Mouse (Mus musculus) neural tube, embryonic 11.5 days (tissue): ENCODE data around the gene Hps5. TPM values are rescaled to one million over a fixed set of nuclear protein-coding genes. Genes with fewer than 3 reads are reported as not detected.
"Not testable (repeated sequence)": the region's sequence is repeated elsewhere in the genome, so short reads cannot be mapped to it uniquely, and the experiment has no call there.

Experiments
- ATAC-seq: fragments of 200-750 bp; cut with Nextera tagmentation; 2 replicates; pipeline ENCODE4 v1.8.0; 2017; ENCODE audit warnings: moderate number of reproducible peaks, mild to moderate bottlenecking, moderate TSS enrichment, moderate library complexity; ENCODE audit not compliant: insufficient read depth, low FRiP score, low TSS enrichment
- DNase-seq: peaks from one replicate; pipeline ENCODE4 v3.0.0-alpha.2; 2015; ENCODE audit warnings: low spot score
- H3K27ac ChIP-seq: fragments of 300-500 bp; sonication (generic); 2 replicates; pipeline ENCODE4 v1.5.1; 2014; ENCODE audit warnings: low read depth, mild to moderate bottlenecking, low read length
- H3K27me3 ChIP-seq: fragments of 300-500 bp; sonication (generic); 2 replicates; pipeline ENCODE4 v1.6.1; 2014; ENCODE audit warnings: mild to moderate bottlenecking, low read length, mixed read lengths; ENCODE audit not compliant: control insufficient read depth, insufficient read depth
- H3K36me3 ChIP-seq: fragments of 300-500 bp; sonication (generic); 2 replicates; pipeline ENCODE4 v1.6.1; 2014; ENCODE audit warnings: mild to moderate bottlenecking, low read length, moderate library complexity, mixed read lengths; ENCODE audit not compliant: control insufficient read depth, insufficient read depth
- H3K4me1 ChIP-seq: fragments of 300-500 bp; sonication (generic); 2 replicates; pipeline ENCODE4 v1.6.1; 2014; ENCODE audit warnings: low read length, mixed read lengths; ENCODE audit not compliant: control insufficient read depth, insufficient read depth
- H3K4me2 ChIP-seq: fragments of 300-500 bp; sonication (generic); 2 replicates; pipeline ENCODE4 v1.6.1; 2014; ENCODE audit warnings: low read depth, mild to moderate bottlenecking, moderate library complexity
- H3K4me3 ChIP-seq: fragments of 300-500 bp; sonication (generic); 2 replicates; pipeline ENCODE4 v1.5.1; 2014; ENCODE audit warnings: low read depth, low read length
- H3K9ac ChIP-seq: fragments of 300-500 bp; sonication (generic); 2 replicates; pipeline ENCODE4 v1.6.1; 2014; ENCODE audit warnings: mild to moderate bottlenecking, low read length
- H3K9me3 ChIP-seq: fragments of 300-500 bp; sonication (generic); 2 replicates; pipeline ENCODE4 v1.6.1; 2016; ENCODE audit warnings: low read length; ENCODE audit not compliant: control insufficient read depth
- WGBS: fragments of 180-500 bp; shearing (Covaris S2); extraction: QIAGEN DNeasy Blood & Tissue Kit; methylation state at CpG from one replicate; pipeline ENCODE4 v1.1.7; 2014; 5-methylcytosine and 5-hydroxymethylcytosine counted together
- polyA plus RNA-seq: library from polyadenylated mRNA; unstranded; fragments of >200 nt; fragmentation: Nextera tagmentation; extraction: Ambion mirVana; gene quantifications from 2 replicates; pipeline ENCODE4 v1.2.1, GENCODE M21; 2014

Hps5 gene
- polyA plus RNA-seq, 1 experiment from 2014 or later, result 18.0 TPM

DNA sequence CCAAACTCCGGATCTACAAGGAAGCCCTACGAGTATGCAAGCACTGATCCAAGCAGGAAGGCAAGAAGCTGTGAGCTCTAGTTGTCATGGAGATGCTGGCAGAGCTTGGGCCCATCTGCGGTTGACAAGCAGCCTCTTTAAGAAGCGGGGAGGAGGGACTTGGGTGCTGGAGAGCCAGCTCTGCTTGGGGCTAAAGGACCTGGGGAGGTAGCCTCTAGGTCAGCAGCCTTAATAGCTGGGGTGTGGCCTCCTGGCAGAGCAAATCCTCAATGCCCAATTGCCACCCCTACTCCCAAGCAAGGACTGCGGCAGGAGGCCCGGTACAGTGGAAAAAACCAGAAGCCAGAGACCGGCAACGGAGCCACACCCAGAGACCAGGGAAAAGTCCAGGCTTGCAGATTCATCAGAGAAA is 43.0 kb upstream of the Hps5 start:
- H3K4me1 ChIP-seq, result peaks cover 6% of the 10 kb centered on the region
- WGBS, result 10% methylated on average over 8 of the region's 8 CpGs

DNA sequence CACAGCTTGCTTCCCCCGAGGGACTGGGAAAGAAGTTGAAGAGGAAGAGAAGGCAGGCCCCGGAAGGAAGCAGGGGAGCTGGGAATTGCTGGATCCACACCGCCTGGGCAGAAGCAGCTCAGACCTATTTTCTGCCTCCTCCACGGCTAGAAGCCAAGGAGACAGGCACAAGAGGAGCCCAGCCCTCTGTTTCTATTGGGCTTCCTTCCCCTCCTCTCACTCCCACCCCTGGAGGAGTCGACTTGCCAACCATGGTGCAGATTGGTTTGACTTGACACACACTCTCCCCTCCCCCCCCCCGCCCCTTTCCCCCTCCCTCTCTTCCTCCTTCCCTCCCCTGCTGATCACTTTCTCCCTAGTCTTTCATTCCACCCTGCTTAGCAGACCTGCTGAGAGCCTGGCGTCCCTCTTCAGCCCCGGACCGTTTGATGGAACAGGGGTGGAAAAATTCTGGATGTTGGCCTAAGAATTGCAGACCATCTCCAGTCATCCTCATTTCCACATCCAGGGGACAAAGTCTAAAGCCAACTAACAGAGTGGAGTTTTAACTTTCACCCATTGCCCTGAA is 42.3 kb upstream of the Hps5 start:
- ATAC-seq (no peak), DNase-seq (peak; percentile 22)
- H3K27ac ChIP-seq, result no peak overlapping the region
- H3K4me2 ChIP-seq, result no peak overlapping the region
- 3% methylated on average over 9 of the region's 9 CpGs for WGBS
- no peaks in the 10 kb centered on the region for H3K27me3 ChIP-seq
- no peaks in the 10 kb centered on the region for H3K36me3 ChIP-seq
- no peak overlapping the region for H3K4me3 ChIP-seq
- peaks cover 6% of the 10 kb centered on the region for H3K4me1 ChIP-seq
- H3K9ac ChIP-seq, result no peak overlapping the region
- H3K9me3 ChIP-seq, result no peaks in the 10 kb centered on the region

More for the DNA sequence above, 43.0 kb upstream of the Hps5 start:
- no peak overlapping the region for H3K4me3 ChIP-seq
- H3K27ac ChIP-seq, result no peak overlapping the region
- DNase-seq (no peak), ATAC-seq (no peak)
- no peaks in the 10 kb centered on the region for H3K36me3 ChIP-seq
- H3K9ac ChIP-seq, result no peak overlapping the region
- H3K4me2 ChIP-seq, result no peak overlapping the region
- no peaks in the 10 kb centered on the region for H3K9me3 ChIP-seq
- H3K27me3 ChIP-seq, result no peaks in the 10 kb centered on the region

DNA sequence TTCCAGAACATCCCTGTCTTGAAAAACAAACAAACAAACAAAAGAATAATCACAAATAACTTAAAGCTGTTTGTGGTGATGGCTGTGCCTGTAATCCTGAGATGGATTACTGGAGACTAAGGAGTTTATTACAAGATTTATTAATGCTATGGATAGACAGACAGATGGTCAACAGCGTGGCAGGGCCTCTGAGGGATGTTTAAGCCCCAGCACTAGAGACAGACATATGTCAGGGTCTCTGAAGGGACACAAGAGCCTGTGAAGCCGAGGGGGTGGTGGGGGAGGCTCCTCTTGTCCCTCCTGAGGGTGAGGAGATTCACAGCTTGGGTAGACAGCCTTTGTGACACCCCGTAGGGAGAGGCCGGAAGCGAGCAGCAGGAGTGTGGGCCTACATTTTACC is 41.2 kb upstream of the Hps5 start:
- H3K4me1 ChIP-seq, result peaks cover 6% of the 10 kb centered on the region
- H3K4me3 ChIP-seq, result no peak overlapping the region
- H3K9ac ChIP-seq, result no peak overlapping the region
- no peak overlapping the region for H3K4me2 ChIP-seq
- H3K27ac ChIP-seq, result no peak overlapping the region
- H3K9me3 ChIP-seq, result no peaks in the 10 kb centered on the region
- WGBS, result 39% methylated on average over 5 of the region's 5 CpGs
- no peaks in the 10 kb centered on the region for H3K27me3 ChIP-seq
- DNase-seq, result no peak
- no peak for ATAC-seq
- no peaks in the 10 kb centered on the region for H3K36me3 ChIP-seq

DNA sequence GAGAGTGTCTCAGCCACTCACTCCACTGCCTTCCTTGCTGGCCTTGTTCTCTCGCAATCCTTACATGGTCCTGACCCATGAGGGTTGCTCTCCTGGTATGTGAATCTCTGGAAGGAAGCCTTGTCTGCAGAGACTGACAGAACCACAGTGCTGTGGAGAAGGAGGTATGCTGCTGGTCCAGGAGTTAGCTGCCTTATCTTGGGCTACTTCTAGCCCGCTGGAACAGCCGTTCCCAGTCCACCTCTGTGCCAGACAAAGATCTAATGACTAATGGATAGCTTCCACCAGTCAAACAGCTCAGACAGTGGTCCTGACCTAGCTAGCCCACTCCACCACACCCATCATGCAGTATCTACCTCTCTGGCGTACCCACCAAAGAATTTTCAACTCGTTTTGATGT is 40.5 kb upstream of the Hps5 start:
- H3K36me3 ChIP-seq, result no peaks in the 10 kb centered on the region
- WGBS, result 77% methylated on average over 5 of the region's 5 CpGs
- H3K27ac ChIP-seq, result no peak overlapping the region
- H3K27me3 ChIP-seq, result no peaks in the 10 kb centered on the region
- DNase-seq (no peak), ATAC-seq (no peak)
- H3K4me2 ChIP-seq, result no peak overlapping the region
- no peak overlapping the region for H3K4me3 ChIP-seq
- H3K9me3 ChIP-seq, result no peaks in the 10 kb centered on the region
- peaks cover 6% of the 10 kb centered on the region for H3K4me1 ChIP-seq
- H3K9ac ChIP-seq, result no peak overlapping the region

DNA sequence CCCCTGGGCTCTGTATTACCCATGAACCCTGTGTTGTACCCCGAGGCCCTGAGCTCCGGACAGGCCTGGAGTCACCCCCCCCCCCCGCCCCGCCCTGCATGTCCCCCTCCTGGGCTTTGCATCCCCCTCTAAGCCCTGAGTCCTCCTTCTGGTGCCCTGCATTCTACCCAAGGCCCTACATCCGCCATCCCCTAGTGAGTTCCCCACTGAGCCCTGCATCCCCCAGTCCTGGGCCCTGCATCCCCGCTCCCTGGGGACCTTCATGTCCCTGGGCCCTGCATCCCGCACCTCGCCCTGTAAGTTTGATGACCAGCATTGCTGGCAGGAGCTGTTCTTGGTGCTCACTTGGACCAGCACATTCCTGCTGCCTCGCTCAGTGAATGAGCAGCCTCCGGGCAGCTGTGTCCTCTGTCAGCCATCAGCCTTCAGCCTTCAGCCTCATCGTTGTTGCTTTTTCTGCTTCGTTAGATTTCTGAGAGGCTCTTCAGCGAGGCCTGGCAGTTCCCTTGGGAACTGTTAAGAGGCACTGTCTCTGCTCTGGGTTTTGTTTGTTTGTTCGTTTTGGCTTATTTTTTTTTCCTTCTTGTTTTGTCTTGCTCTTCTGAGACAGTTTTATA is 39.2 kb upstream of the Hps5 start:
- Histone ChIP-seq H3K4me1 (peaks cover 6% of the 10 kb centered on the region), H3K4me3 (no peak overlapping the region), H3K27me3 (no peaks in the 10 kb centered on the region), H3K27ac (0 out of 2 replicates have a peak overlapping the region, but pooled peaks have one; percentile 27), H3K9ac (no peak overlapping the region), H3K4me2 (no peak overlapping the region), H3K9me3 (no peaks in the 10 kb centered on the region), H3K36me3 (no peaks in the 10 kb centered on the region)
- DNase-seq (no peak), ATAC-seq (no peak)
- 30% methylated on average over 11 of the region's 14 CpGs for WGBS

DNA sequence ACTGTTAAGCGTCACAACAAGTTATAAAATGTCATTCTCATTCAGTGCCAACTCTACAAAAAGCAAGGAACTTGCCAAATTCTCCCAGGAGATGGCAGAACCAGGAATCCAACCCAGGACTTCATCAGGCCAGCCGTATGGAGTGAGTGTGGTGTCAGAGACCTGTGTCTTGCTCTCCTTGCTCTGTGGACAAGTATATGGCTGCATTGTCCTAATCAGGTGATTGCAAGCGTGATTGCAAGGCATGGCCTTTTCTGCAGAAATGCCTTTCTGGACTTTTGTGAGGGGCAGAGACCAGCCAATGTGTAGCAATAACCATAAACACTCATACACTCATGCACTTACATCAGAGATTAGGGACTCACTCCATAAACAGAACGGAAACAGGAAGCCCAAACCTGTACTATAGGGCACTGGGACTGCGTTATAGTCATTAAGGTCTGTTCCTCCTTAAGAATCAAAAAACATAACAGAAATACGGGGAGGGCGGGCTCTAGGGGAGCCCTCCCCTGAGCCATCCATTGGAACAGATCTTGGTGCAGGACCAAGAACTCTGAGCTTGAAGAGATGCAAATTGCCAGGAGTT is 37.9 kb upstream of the Hps5 start:
- ATAC-seq (no peak), DNase-seq (no peak)
- Histone ChIP-seq H3K9ac (no peak overlapping the region), H3K4me2 (no peak overlapping the region), H3K4me1 (peaks cover 2% of the 10 kb centered on the region; the same call in 1 of the 2 replicates), H3K36me3 (no peaks in the 10 kb centered on the region), H3K4me3 (no peak overlapping the region), H3K9me3 (no peaks in the 10 kb centered on the region), H3K27ac (no peak overlapping the region), H3K27me3 (no peaks in the 10 kb centered on the region)
- 84% methylated on average over 7 of the region's 7 CpGs for WGBS

DNA sequence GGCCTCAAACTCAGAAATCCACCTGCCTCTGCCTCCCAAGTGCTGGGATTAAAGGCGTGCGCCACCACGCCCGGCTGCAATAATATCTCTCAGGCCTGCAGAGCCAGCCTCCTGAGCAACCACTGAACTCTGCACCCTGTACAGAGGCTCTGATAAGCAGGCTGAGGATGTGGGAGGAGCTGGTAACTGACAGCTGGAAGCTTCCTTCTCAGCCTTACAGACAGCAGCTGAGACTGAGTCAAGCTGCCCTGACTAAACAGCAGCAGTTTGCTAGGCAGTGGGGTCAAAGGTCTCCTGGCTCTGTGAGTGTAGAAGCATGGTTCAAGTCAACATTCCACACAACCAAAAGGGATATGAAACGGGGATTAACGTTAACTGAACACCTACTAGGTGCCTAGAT is 37.4 kb upstream of the Hps5 start:
- H3K9me3 ChIP-seq, result no peaks in the 10 kb centered on the region
- no peaks in the 10 kb centered on the region for H3K27me3 ChIP-seq
- WGBS, result 84% methylated on average over 6 of the region's 6 CpGs
- H3K4me1 ChIP-seq, result 0 out of 2 replicates have a peak, but pooled peaks cover 2% of the 10 kb centered on the region
- H3K36me3 ChIP-seq, result no peaks in the 10 kb centered on the region
- no peak overlapping the region for H3K4me3 ChIP-seq
- DNase-seq, result no peak
- no peak overlapping the region for H3K27ac ChIP-seq
- no peak for ATAC-seq
- H3K4me2 ChIP-seq, result no peak overlapping the region
- no peak overlapping the region for H3K9ac ChIP-seq

DNA sequence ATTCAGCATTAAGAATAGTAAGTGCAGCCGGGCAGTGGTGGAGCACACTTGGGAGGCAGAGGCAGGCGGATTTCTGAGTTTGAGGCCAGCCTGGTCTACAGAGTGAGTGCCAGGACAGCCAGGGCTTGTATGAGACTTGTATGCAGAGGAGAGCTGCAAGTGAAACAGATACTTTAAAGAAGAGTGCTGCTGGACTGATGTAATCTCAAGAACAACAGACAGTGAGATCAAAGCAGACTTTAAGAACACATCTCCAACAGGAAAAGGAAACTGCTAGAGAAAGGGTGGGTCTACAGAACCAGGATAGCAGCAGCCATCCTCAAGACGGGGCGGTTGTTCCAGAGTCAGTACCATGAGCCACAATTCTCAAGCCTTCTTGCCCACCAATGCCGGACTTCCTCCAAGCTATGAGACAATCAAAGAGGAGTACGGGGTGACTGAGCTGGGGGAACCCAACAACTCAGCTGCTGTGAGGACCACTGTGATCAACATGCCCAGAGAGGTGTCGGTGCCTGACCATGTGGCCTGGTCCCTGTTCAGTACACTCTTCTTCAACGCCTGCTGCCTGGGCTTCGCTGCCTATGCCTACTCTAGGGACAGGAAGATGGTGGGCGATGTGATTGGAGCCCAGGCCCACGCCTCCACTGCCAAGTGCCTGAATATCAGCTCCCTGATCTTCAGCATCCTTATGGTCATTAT is 36.4 kb upstream of the Hps5 start:
- H3K27me3 ChIP-seq, H3K36me3 ChIP-seq, ATAC-seq, H3K4me2 ChIP-seq, H3K9ac ChIP-seq, H3K4me3 ChIP-seq, DNase-seq, H3K4me1 ChIP-seq, H3K27ac ChIP-seq, H3K9me3 ChIP-seq: not testable (repeated sequence)
- 91% methylated on average over 11 of the region's 11 CpGs for WGBS
